Mouse (Mus musculus) myocyte (in vitro differentiated cells): Measurements from ENCODE around the gene Zfp36l1.

ENCODE experiments used
- E2F4 ChIP-seq: IDR thresholded peaks from one replicate; pipeline ENCODE4 v1.6.1; 2011; ENCODE audit warnings: mild to moderate bottlenecking, control low read depth, moderate library complexity; ENCODE audit not compliant: insufficient read depth
- MAX ChIP-seq: IDR thresholded peaks from one replicate; pipeline ENCODE4 v1.6.1; 2011; ENCODE audit warnings: low read depth, mild to moderate bottlenecking, control low read depth
- MYOD1 ChIP-seq, 3 experiments: IDR thresholded peaks; one replicate each; pipeline ENCODE4 v1.6.1; 2011; ENCODE audit warnings: control low read depth in 2 of 3, low read depth in 2 of 3, mild to moderate bottlenecking in 2 of 3, moderate library complexity in 1 of 3; ENCODE audit not compliant: insufficient read length in 2 of 3, control insufficient read depth in 1 of 3
- POLR2A ChIP-seq: IDR thresholded peaks from one replicate; pipeline ENCODE4 v1.6.1; 2011; ENCODE audit warnings: low read depth, mild to moderate bottlenecking, control low read depth, moderate library complexity; ENCODE audit not compliant: insufficient read length

- TF ChIP-seq MAX (no peak), E2F4 (no peak), MYOD1 (IDR thresholded peaks at IDR 0.05; ENCODE audit: control insufficient read depth in 1 of 3, insufficient read length in 2 of 3, low read depth in 2 of 3) (no peak), POLR2A (no peak)
These were observed 2.3 kb downstream of the Zfp36l1 start for GRCm38 (mm10) chr12:80110546-80110870.
